Mouse (Mus musculus) erythroid progenitor cell, adult 5-6 weeks (primary cell): ENCODE results near the gene Krtap19-3. TPM values are rescaled to one million over a fixed set of nuclear protein-coding genes. Genes with fewer than 3 reads are reported as not detected.

ENCODE experiments used
- ATAC-seq: replicated peaks from 2 replicates; pipeline ENCODE4 v1.8.0; 2016; ENCODE audit warnings: moderate number of reproducible peaks, mild to moderate bottlenecking, moderate TSS enrichment, inconsistent platforms; ENCODE audit not compliant: poor library complexity, low FRiP score, severe bottlenecking
- total RNA-seq, 2 experiments: library from RNA; stranded (forward) in 1 of 2; stranded (reverse) in 1 of 2; fragments of 150-400 nt in 1 of 2; fragments of 186-747, 209-891 nt in 1 of 2; gene quantifications; 2 replicates each; pipeline versions ENCODE4 v1.2.3 to v1.2.4; 2015 to 2017; ENCODE audit warnings: low replicate concordance in 2 of 2

Gene Krtap19-3
- total RNA-seq (2015; ENCODE audit: low replicate concordance), result not detected in 2 replicates
- not detected in 2 replicates for total RNA-seq (2017; ENCODE audit: low replicate concordance)

DNA sequence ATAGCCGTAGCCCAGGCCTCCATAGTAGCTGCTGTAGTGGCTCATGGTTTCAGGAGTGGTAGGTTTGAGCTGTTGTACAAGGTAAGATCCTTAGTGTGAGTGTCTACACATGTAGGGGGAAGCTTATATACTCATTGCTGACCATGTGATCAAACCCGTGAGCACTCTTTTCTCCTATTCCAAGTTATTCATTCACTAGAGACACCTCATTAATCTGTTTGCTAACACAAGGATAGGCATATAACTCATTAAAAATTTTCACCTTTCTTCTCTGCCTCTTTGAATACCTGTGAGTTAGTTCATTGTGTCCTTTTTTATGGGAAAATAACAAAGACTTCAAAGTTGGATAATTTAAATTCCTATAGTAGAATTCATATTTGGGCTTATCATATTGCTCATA lies at the start of gene Krtap19-3:
Gene Krtap19-3 (minus strand): TSS at position 101 of the 400 bp plus-strand sequence.
- no peak for ATAC-seq

DNA sequence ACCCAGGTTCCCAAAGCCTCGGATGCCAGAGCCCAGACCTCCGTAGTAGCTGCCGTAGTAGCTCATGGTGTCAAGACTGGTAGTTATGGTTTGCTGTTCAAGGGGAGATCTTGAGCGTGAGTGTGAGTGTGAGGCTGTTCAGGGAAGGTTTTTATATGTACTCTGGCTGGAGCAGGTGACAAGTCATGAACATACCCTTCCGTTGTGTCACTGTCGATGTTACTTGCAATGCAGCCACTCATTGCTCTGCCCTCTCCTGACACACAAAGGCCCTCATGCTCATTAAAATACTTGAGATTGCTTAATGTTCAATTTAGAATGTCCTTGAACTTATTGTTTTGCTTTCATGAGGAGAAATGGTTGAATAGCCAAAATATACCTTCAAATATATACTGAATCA lies 18.5 kb upstream of the Krtap19-3 start, which contains the start of gene Krtap19-5:
Gene Krtap19-5 (minus strand): TSS at position 101 of the 400 bp plus-strand sequence.
- ATAC-seq, result no peak

DNA sequence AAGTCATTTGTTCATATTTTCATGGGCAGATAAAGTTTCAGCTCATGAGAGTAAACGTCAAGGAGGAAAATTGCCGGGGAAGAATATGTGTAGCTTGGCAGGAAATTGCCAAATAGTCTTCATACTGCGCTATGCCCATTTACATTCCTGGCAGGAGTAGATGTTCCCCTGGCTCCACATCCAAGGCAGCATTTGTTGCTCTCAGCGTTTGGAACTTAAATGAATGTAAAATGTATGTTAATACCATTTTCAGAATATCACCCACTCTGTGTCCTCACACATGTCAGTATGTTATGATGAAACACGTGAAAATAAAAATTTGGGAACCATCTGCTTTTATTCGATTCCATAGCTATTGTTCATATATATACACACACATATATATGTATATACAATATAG lies 9.0 kb upstream of the Krtap19-3 start:
- no peak for ATAC-seq

DNA sequence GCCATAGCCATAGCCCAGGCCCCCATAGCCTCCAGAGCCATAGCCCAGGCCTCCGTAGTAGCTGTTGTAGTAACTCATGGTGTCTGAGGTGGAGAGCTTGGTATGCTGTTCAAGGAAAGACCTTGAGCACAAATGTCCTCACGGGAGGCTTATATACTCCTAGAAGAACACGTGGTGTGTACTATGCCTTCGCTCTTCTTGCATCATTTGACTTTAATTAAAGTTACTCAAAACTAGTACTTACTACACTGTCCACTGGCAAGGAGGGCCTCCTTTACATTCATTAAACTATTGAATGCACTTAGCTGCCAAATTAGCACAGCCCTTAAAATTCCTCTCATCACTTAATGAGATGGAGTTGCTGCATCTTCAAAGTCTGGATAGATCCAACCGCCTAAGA lies 7.2 kb upstream of the Krtap19-3 start, which contains the start of gene Krtap19-4:
Gene Krtap19-4 (minus strand): TSS at position 101 of the 400 bp plus-strand sequence.
- no peak for ATAC-seq

DNA sequence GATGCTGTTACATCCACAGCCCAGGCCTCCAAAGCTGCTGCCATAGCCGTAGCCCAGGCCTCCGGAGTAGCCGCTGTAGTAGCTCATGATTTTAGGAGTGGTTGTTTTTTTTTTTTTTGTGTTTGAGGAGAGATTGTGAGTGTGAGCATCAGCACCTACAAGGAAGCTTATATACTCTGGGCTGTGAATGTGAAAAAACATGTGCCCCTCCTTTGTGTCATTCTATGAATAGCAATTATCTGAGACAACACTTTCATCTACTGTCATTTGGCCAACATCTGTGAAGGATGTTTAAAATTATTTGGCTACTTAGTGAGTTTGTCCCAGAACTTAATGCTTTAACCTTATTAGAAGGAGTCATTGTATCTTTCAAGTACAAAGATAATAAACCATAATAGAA lies 3.7 kb downstream of the Krtap19-3 start, which contains the start of gene Krtap19-2:
Gene Krtap19-2 (minus strand): TSS at position 101 of the 400 bp plus-strand sequence.
- ATAC-seq, result no peak

DNA sequence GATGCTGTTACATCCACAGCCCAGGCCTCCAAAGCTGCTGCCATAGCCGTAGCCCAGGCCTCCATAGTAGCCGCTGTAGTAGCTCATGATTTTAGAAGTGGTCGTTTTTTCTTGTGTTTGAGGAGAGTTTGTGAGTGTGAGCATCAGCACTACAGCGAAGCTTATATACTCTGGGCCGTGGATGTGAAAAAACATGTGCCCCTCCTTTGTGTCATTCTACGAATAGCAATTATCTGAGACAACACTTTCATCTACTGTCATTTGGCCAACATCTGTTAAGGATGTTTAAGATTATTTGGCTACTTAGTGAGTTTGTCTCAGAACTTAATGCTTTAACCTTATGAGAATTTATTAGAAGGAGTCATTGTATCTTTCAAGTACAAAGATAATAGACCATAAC lies 8.5 kb downstream of the Krtap19-3 start, which contains the start of gene Krtap19-1:
Gene Krtap19-1 (minus strand): TSS at position 101 of the 400 bp plus-strand sequence.
- no peak for ATAC-seq

DNA sequence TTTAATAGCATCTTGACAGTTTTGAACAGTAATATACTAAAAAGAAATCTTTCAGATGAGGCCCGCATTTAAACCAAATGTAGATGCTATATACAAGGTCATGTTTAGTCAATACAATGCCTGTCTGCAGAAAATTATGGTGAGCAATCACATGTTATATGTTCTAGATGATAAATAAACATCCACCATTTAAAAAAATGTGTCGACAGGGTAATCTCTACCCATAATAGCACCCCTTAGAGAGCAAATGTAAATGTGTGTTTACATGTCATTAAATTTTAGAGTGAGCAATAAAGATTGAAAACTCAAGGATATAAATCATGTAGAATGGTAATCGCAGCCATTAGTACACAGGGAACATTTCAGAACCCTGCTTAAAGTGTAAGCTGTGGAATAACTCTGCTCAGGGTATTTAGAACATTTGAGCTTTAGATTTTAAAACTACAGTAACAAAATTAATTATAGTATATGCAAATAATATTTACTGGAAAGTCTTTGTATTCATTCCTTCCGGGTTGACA lies 12.9 kb downstream of the Krtap19-3 start:
- no peak for ATAC-seq

DNA sequence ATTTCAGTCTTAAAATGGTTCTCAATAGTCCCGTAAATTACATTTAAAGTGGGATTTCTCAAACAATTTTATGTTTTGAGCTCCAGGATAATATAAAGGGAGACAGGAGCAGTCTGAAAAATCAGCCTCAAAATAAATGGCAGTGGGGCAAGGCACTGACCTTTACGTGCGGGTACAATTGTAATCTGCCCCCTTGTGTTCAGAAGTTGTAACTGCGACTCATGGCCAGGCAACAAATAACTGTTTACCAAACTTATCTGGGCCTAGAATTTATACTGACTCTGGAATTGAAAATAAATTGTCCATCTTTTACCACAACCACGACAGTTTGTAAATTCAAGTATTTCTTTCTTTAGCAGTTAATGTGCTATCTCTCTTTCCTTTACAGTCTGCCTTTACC lies 26.4 kb downstream of the Krtap19-3 start:
- ATAC-seq, result no peak

DNA sequence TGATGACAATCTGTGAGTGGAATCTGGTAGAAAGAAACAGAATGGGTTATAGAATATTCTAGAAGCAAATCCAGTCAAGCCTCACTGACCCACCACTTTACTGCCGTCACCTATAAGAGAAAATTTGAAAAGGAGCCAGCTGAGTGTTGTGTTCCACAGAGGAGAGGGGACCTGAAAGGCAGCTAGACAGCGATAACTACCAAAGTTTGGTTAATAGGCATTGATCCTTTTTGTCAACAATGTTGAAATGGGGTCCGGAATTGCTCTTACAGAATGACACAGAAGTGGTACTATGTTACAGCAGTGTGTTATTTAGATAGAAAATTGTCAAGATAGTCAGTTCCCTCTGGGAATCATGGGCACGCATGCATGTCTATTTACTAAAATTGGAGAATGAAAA lies 29.3 kb downstream of the Krtap19-3 start:
- no peak for ATAC-seq

DNA sequence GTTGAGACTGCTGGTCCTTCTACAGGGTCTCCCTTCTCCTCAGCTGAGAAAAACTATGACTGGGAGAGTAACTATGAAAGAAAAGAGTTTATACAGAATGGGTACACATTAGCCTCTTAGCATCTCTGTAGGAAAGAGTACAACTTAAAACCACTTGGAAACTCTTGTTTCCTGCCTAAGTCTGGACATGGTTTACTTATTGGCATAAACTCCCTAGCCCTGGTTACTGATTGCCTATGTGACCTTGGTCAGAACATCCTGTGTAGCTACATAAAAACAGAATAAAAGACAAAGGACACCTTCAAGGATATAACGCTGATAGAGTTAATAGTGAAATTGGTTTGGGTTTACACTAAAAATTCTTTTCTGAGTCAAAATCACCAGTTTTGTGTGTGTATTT lies 30.5 kb downstream of the Krtap19-3 start:
- no peak for ATAC-seq

Other genes starting within 250 kb of the Krtap19-3 start
- not detected in 2 replicates for gene Krtap26-1, start 230.2 kb downstream of the Krtap19-3 start, total RNA-seq (2015; ENCODE audit: low replicate concordance)
- not detected in 2 replicates for gene Krtap26-1, start 230.2 kb downstream of the Krtap19-3 start, total RNA-seq (2017; ENCODE audit: low replicate concordance)
- not detected in 2 replicates for gene Krtap27-1, start 206.4 kb downstream of the Krtap19-3 start, total RNA-seq (2015; ENCODE audit: low replicate concordance)
- gene Krtap27-1, start 206.4 kb downstream of the Krtap19-3 start, total RNA-seq (2017; ENCODE audit: low replicate concordance), result not detected in 2 replicates
- gene 2310061N02Rik, start 170.1 kb downstream of the Krtap19-3 start, total RNA-seq (2015; ENCODE audit: low replicate concordance), result not detected in 2 replicates
- not detected in 2 replicates for gene 2310061N02Rik, start 170.1 kb downstream of the Krtap19-3 start, total RNA-seq (2017; ENCODE audit: low replicate concordance)
- not detected in 2 replicates for gene Krtap13-1, start 149.2 kb downstream of the Krtap19-3 start, total RNA-seq (2015; ENCODE audit: low replicate concordance)
- gene Krtap13-1, start 149.2 kb downstream of the Krtap19-3 start, total RNA-seq (2017; ENCODE audit: low replicate concordance), result not detected in 2 replicates
- gene Krtap13, start 126.4 kb downstream of the Krtap19-3 start, total RNA-seq (2015; ENCODE audit: low replicate concordance), result not detected in 2 replicates
- not detected in 2 replicates for gene Krtap13, start 126.4 kb downstream of the Krtap19-3 start, total RNA-seq (2017; ENCODE audit: low replicate concordance)
- gene 2310034C09Rik, start 119.2 kb downstream of the Krtap19-3 start, total RNA-seq (2015; ENCODE audit: low replicate concordance), result not detected in 2 replicates
- not detected in 2 replicates for gene 2310034C09Rik, start 119.2 kb downstream of the Krtap19-3 start, total RNA-seq (2017; ENCODE audit: low replicate concordance)
- not detected in 2 replicates for gene 2310057N15Rik, start 103.8 kb downstream of the Krtap19-3 start, total RNA-seq (2015; ENCODE audit: low replicate concordance)
- not detected in 2 replicates for gene 2310057N15Rik, start 103.8 kb downstream of the Krtap19-3 start, total RNA-seq (2017; ENCODE audit: low replicate concordance)
- gene Gm5965, start 100.1 kb downstream of the Krtap19-3 start, total RNA-seq (2015; ENCODE audit: low replicate concordance), result not detected in 2 replicates
- gene Gm5965, start 100.1 kb downstream of the Krtap19-3 start, total RNA-seq (2017; ENCODE audit: low replicate concordance), result not detected in 2 replicates
- not detected in 2 replicates for gene Gm20741, start 65.8 kb downstream of the Krtap19-3 start, total RNA-seq (2015; ENCODE audit: low replicate concordance)
- gene Gm20741, start 65.8 kb downstream of the Krtap19-3 start, total RNA-seq (2017; ENCODE audit: low replicate concordance), result not detected in 2 replicates
- not detected in 2 replicates for gene Krtap15, start 57.8 kb downstream of the Krtap19-3 start, total RNA-seq (2015; ENCODE audit: low replicate concordance)
- not detected in 2 replicates for gene Krtap15, start 57.8 kb downstream of the Krtap19-3 start, total RNA-seq (2017; ENCODE audit: low replicate concordance)
- not detected in 2 replicates for gene Krtap14, start 51.9 kb downstream of the Krtap19-3 start, total RNA-seq (2015; ENCODE audit: low replicate concordance)
- not detected in 2 replicates for gene Krtap14, start 51.9 kb downstream of the Krtap19-3 start, total RNA-seq (2017; ENCODE audit: low replicate concordance)
- not detected in 2 replicates for gene Krtap19-1, start 8.6 kb downstream of the Krtap19-3 start, total RNA-seq (2015; ENCODE audit: low replicate concordance)
- not detected in 2 replicates for gene Krtap19-1, start 8.6 kb downstream of the Krtap19-3 start, total RNA-seq (2017; ENCODE audit: low replicate concordance)
- gene Krtap19-2, start 3.8 kb downstream of the Krtap19-3 start, total RNA-seq (2015; ENCODE audit: low replicate concordance), result not detected in 2 replicates
- not detected in 2 replicates for gene Krtap19-2, start 3.8 kb downstream of the Krtap19-3 start, total RNA-seq (2017; ENCODE audit: low replicate concordance)
- gene Krtap19-4, start 7.1 kb upstream of the Krtap19-3 start, total RNA-seq (2015; ENCODE audit: low replicate concordance), result not detected in 2 replicates
- not detected in 2 replicates for gene Krtap19-4, start 7.1 kb upstream of the Krtap19-3 start, total RNA-seq (2017; ENCODE audit: low replicate concordance)
- gene Krtap19-5, start 18.4 kb upstream of the Krtap19-3 start, total RNA-seq (2015; ENCODE audit: low replicate concordance), result not detected in 2 replicates
- gene Krtap19-5, start 18.4 kb upstream of the Krtap19-3 start, total RNA-seq (2017; ENCODE audit: low replicate concordance), result not detected in 2 replicates
- gene Krtap19-9b, start 54.2 kb upstream of the Krtap19-3 start, total RNA-seq (2015; ENCODE audit: low replicate concordance), result not detected in 2 replicates
- gene Krtap19-9b, start 54.2 kb upstream of the Krtap19-3 start, total RNA-seq (2017; ENCODE audit: low replicate concordance), result not detected in 2 replicates
- not detected in 2 replicates for gene Krtap16-3, start 84.8 kb upstream of the Krtap19-3 start, total RNA-seq (2015; ENCODE audit: low replicate concordance)
- gene Krtap16-3, start 84.8 kb upstream of the Krtap19-3 start, total RNA-seq (2017; ENCODE audit: low replicate concordance), result not detected in 2 replicates
- gene Krtap22-2, start 132.7 kb upstream of the Krtap19-3 start, total RNA-seq (2015; ENCODE audit: low replicate concordance), result not detected in 2 replicates
- gene Krtap22-2, start 132.7 kb upstream of the Krtap19-3 start, total RNA-seq (2017; ENCODE audit: low replicate concordance), result not detected in 2 replicates
- gene Gm10229, start 137.2 kb upstream of the Krtap19-3 start, total RNA-seq (2015; ENCODE audit: low replicate concordance), result not detected in 2 replicates
- gene Gm10229, start 137.2 kb upstream of the Krtap19-3 start, total RNA-seq (2017; ENCODE audit: low replicate concordance), result not detected in 2 replicates
- not detected in 2 replicates for gene Krtap6-1, start 153.7 kb upstream of the Krtap19-3 start, total RNA-seq (2015; ENCODE audit: low replicate concordance)
- not detected in 2 replicates for gene Krtap6-1, start 153.7 kb upstream of the Krtap19-3 start, total RNA-seq (2017; ENCODE audit: low replicate concordance)
- not detected in 2 replicates for gene Gm10228, start 163.4 kb upstream of the Krtap19-3 start, total RNA-seq (2015; ENCODE audit: low replicate concordance)
- gene Gm10228, start 163.4 kb upstream of the Krtap19-3 start, total RNA-seq (2017; ENCODE audit: low replicate concordance), result not detected in 2 replicates
- not detected in 2 replicates for gene Krtap6-5, start 169.8 kb upstream of the Krtap19-3 start, total RNA-seq (2015; ENCODE audit: low replicate concordance)
- gene Krtap6-5, start 169.8 kb upstream of the Krtap19-3 start, total RNA-seq (2017; ENCODE audit: low replicate concordance), result not detected in 2 replicates
- gene 1110025L11Rik, start 186.0 kb upstream of the Krtap19-3 start, total RNA-seq (2015; ENCODE audit: low replicate concordance), result not detected in 2 replicates
- gene 1110025L11Rik, start 186.0 kb upstream of the Krtap19-3 start, total RNA-seq (2017; ENCODE audit: low replicate concordance), result not detected in 2 replicates
- gene Krtap6-3, start 206.0 kb upstream of the Krtap19-3 start, total RNA-seq (2015; ENCODE audit: low replicate concordance), result not detected in 2 replicates
- not detected in 2 replicates for gene Krtap6-3, start 206.0 kb upstream of the Krtap19-3 start, total RNA-seq (2017; ENCODE audit: low replicate concordance)